Mouse (Mus musculus) spleen, postnatal 4 days (tissue): ENCODE measurements around the gene Hace1.
A peak's percentile ranks its signal among the peaks of the same experiment; 100 is the strongest.
"Not testable (repeated sequence)": the region's sequence is repeated elsewhere in the genome, so short reads cannot be mapped to it uniquely, and the experiment has no call there.

Experiments
- DNase-seq, 2 experiments: peaks; one replicate each; pipeline ENCODE4 v3.0.0; 2022; ENCODE audit warnings: low spot score in 2 of 2

The Hace1 gene

DNA sequence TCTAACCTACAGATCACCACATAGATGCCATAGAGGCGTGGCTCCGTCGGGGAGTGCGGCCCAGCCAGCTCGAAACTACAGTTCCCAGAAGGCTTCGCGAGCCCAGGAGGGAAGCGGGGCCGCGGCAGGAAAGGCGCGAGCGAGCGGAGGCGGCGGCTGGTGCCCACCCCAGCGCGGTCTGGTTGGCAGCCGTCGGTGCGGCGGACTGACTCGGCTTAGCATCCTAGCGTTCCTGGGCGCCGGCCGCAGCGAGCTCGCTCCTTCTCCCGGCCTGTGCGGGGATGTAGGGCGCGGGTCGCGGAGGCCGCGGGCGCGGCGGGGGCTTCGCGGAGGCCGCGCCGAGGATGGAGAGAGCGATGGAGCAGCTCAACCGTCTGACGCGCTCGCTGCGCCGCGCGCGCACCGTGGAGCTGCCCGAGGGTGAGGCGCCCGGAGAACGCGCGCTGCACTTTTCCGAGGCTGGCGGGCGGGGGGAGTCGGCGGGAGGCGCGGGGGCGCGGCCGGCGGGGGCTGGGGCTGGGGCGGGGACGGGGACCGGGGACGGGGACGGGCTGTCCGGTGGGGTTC lies at the start of gene Hace1:
Hace1 (plus strand) TSS at position 99 of the 567 bp plus-strand sequence.
- peak; percentile 86 to 93 for DNase-seq

DNA sequence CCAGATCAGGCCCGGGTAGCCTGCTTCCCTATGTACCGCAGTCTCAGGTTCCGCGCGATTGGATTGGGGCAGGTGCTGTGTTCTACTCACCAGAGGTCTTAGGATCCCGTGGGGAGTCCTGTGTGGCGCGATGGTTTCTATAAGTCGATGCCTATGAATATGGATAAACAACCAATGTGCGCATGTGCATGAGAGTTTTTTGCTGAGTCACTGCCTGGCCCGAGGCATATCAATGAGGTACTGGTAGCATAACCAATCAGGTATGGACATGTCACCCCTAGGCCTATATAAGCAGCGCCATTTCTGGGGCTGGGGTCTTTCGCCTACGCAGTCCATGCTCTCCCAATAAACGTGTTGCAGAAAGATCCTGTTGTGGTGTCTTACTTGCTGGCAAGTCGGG lies 40.3 kb upstream of the Hace1 start:
- DNase-seq: not testable (repeated sequence)

DNA sequence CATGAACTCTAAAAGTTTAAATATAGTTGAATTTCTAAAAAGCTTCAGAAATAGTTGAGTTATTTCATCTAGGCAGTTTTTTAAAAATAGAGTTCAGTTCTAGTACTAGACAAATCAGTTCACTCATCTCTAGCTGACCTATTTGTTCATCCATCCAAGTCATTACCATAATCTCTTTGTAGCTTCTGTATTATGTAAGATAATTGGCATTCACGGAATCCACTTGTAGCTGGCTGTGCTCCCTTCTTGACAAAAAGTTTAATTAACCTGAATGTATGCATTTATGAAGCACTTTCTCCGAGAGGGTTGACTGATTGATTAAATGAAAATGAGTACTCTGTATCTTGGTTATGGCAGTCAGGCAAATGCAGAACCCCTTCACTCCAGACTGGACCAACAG lies 34.9 kb upstream of the Hace1 start:
- no peak for DNase-seq

DNA sequence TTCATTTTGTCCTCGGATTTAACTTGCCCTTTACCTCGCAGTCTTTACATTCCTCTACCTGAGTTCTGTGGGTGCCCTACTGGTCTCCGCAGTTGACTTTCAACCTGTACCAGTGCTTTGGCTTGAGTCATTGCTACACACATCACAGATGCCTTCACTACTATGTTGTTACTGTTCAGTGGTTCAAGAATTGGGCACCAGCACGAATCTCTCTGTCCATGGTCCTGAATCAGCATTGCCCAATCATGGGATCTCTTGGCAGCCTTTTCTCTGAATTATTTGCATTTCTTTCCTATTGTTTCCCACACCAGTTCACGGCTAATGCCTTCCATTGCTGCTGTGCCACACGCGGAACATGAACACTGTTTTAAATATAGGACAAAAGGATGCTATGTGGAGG lies 30.8 kb upstream of the Hace1 start:
- DNase-seq: no peak

DNA sequence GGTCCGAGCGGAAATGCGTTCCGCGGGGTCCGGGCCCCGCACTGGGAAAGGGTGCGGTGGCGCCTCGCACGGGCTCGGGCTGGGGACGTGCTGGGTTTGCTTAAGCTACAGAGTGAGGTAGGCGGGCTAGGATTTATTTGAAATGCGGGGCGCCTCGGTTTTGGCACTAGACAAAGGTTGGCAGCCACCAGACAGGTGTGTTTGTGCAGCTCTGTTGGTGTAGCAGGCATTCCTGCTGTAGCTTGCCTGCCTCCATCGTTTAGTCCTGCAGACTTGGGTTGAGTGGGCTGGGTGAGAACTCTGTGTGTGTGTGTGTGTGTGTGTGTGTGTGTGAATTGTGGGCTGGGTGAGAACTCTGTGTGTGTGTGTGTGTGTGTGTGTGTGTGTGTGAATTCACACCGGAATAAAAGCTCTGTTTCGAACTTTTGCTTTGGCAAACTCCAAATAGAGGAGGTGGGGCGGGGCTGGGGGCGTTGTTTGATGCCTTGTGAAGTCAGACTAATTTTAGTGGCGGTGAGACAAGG lies 731 bp downstream of the Hace1 start:
- peak; percentile 52 to 81 for DNase-seq

DNA sequence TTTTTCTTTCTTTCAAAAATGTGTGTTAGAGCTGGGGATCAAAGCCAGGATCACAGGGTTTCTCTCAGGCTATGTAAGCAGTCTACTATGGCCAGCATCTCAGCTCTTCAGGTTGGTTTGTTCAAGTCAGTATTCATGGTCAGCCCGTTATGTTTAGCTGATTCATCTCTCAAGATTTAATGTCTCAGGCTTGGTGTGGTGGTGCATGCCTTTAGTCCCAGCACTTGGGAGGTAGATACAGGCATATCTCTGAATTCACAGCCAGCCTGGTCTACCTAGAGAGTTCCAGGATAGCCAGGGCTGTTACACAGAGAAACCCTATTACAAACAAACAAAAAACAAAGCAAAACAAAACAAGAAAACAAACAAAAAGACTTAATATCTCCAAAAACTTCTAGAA lies 5.7 kb downstream of the Hace1 start:
- peak in 1 of 2 experiments; percentile 25 for DNase-seq

DNA sequence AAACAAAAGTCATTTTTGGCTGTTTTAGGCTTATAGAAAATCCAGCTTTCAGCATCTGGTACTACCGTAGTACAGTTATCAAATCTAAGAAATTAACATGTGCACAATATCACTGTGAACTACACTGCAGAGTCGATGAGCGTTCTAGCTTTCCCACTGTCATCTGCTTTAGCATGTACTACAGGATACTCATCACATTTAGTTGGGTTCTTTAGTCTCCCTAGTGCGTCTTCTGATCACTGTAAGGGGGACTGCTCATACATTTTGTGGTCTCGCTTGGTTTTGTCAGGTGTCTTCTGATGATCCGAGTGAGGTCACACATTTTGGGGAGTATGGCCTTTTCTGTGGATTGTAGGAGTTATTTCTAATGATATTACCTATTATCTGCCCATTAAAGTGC lies 6.2 kb downstream of the Hace1 start:
- no peak for DNase-seq

DNA sequence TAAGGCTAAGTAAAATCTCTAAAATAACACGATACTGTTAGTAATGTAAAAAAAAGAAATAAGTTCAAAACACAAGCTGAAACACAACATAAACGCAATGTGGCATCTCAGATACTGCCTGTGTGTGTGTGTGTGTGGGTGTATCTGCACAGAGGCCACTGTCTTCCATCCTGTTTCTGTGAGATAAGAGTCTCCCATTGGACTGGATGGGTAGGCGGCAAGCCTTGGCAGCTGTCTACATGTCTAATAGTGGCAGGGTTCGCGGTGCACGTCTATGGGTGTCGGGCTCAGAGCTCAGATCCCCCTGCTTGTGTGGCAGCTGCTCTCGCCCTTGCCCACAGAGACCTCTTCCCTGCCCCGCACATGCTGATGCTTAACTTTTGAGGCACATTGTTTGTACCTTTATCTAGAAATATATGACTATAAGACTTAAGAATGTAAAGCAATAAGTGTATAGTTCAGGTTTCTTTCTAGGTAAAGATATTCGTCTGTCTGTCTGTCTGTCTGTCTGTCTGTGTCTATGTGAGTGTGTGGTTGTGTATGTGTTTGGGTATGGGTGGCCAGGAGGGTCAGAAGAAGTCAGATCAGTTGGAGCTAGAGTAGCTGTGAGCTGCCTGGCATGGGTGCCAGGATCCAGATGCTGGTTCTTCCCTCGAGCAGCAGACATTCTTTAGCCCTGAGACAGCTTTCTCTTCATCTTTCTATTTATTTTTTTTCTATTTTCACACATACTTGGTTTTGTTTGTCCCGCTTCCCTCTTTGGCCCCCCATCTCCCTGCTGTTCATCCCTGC lies 6.9 kb downstream of the Hace1 start:
- DNase-seq: peak; percentile 73 to 85

DNA sequence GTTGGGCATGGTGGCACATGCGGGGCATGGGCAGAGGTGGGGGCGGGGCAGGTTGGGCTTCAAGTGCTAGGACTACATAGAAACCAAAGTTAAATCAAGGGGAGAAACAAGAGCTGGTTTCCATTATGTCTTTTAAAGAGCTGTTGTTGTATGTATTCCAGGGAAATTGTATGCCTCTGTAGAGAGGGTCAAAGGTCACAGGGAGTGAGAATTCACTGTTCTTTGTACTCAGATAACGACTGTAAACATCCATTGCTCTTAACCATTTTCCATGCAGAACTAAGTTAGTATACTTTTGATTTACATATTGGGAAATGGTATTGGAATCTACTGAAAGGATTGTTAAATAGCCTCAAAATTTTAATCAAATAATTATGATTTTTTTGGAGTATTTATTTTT lies 28.2 kb downstream of the Hace1 start:
- no peak for DNase-seq

DNA sequence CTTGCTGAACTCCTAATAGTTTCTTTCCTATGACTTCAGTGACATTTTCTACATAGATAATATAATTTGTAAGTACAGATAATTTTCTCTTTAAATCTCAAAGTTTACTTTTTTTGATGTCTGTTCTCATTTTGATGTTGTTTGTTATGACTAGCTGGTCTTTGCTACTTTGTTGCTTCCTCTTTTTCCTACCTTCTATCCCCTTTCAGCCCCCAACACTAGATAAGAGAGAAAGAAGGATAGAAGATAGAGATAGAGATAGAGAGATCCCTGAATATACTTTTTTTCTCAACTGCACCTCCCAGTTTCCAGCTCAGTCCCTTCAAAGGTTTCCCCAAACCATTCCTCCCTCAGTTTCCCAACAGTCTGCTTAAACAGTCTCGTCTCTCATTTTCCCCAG lies 33.1 kb downstream of the Hace1 start:
- DNase-seq: no peak

DNA sequence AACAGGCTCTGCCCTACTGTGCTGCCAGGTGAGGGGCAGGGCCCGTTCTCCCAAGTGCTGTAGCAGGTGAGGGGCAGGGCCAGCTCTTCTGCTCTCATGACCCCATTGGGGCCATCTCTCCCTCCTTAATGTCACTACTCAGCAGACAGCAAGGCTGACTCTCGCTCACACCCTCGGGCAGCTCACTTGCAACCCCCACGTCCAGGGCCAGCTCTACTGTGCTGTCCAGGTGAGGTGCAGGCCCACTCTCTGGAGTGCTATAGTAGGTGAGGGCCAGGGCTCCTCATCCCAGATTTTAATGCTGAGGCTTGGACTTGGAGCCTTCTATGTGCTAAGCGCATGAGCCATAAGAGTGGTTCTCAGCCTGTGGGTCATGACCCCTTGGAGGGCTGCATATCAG lies 38.4 kb downstream of the Hace1 start:
- DNase-seq: no peak

DNA sequence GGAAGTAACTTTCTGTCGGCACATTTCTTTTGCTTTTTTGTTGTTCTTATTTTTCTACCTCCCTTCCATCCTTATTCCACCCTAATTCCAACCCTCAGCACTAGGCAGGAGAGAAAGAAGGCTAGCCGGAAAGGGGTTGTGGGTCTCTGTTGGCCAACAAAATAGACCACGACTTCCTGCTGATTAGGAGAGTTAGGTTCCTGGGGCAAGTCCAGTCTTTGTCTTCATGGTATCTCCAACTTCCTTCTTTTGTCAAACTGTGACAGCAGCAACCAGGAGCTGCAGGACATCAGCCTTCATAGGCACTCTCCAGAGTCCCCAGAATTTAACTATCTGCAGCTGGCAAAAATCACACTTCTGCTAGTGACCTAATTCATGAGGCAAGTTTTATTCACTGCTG lies 41.4 kb downstream of the Hace1 start:
- no peak for DNase-seq

DNA sequence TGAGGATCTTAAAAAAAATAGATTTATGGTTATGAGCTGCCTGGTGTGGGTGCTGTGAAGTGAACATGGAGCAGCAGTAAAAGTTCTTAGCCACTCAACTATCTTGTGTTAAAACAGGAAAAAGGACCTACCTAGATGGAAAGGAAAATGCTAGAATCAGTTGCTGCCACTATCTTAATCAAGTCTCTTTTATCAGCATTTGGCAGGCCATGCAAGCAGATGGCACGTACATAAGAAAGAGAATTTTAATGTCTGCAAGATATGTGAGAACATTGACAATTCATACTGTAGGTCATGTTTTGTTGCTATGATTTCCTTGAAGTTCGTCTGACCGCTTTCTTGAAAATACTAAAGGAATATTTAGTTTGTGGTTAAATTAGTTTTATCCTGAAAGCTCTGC lies 54.4 kb downstream of the Hace1 start:
- DNase-seq: no peak

DNA sequence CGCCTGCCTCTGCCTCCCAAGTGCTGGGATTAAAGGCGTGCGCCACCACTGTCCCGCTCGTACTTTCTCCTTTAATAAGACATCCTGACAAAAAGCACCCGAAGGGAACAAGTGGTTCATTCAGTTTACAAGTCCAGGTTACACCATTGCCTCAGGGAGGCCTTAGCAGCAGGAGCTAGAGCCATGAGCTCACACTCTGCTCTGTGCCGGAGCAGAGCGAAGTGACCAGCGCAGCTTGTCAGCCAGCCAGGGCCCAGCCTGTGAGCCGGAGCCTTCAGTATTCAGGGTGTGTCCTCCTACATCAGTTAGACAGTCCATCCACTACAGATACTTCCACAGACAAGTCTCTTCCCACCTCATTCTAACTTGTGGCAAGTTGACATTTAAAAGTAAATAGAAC lies 55.0 kb downstream of the Hace1 start:
- DNase-seq: no peak

DNA sequence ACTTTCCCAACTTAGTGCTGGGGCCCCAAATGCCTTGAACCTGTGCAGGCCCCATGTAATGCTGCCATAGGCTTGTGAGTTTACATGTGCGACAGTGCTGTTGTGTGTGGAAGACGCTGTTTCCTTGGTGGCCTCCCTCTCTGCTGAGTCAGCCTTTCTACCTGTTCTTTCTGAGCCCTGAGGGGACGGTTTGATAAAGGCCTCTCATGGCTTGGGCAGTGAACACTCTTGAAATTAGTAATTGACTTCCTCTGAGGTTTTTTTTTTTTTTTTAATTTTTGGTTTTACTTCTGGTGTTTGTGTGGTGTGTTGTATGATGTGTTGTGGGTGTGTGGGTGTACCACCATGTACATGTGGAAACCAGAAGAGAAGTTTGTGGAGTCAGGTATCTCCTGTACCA lies 57.6 kb downstream of the Hace1 start:
- DNase-seq: no peak

DNA sequence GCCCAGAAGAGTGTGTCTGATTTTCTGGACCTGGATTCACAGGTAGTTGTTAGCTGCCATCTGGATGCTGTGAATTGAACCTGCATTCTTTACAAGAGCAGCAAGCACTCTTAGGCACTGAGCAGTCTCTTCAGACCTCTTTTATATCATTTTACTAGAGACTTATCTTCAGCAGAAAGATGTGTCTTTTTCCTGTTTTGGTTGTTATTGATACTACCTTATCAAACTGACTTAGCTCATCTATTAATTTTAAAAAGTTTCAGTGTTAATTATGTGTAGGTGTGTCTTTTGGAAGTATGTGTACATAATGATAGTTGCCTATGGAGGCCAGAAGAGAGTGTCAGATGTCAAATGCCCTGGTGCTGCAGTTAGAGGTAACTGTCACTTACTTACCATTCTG lies 62.1 kb downstream of the Hace1 start:
- no peak for DNase-seq

DNA sequence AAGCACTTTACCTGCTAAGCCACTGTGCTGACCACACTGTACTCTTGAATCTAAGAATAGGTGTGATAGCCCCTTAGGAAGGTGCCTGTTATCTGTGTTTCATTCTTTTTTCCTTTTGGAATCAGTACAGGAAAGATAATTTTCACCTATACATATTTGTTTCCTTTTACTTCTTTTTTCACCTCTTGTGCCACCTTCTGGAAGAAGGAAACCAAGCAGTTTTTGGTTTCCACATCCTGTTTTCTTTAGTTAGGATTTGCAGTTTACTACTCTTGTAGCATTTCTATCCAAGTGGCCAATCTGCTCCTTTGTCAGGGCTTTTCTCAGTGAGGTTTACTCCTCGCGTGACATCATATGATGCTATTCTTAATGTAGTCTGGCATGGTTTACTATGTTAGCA lies 76.4 kb downstream of the Hace1 start:
- no peak for DNase-seq

DNA sequence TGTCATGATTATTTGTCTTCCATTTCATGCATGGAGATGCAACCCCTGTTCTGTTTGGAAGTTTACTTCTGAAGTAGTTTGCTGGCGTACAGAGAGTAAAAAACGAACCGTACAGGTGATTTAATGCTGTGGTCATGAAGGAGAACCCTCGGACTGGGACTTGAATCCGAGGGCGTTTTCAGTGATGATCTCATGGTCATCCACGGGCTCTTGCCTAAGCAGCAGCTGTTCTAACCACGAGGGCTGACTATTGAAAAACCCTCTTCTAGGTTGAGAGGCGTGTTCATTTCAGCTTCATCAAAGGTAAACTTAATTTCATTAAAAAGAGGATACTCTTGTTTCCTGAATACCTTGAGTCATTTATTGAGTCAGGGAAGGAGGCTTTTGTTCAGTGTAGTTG lies 84.4 kb downstream of the Hace1 start:
- DNase-seq: no peak

DNA sequence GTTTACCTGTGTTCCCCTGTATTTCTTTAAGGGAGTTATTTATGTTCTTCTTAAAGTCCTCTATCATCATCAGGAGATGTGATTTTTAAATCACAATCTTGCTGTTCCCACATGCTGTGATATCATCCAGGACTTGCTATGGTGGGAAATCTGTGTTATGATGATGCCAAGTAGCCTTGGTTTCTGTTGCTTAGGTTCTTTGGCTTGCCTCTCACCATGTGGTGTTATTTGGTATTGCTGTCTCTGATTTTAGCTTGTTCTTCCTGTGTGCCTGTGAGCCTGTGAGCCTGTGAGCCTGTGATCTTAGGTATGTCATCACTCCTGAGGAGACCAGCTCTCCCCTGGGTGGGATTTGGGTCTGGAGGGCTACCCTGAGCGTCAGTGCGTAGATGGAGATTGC lies 90.6 kb downstream of the Hace1 start:
- DNase-seq: no peak

DNA sequence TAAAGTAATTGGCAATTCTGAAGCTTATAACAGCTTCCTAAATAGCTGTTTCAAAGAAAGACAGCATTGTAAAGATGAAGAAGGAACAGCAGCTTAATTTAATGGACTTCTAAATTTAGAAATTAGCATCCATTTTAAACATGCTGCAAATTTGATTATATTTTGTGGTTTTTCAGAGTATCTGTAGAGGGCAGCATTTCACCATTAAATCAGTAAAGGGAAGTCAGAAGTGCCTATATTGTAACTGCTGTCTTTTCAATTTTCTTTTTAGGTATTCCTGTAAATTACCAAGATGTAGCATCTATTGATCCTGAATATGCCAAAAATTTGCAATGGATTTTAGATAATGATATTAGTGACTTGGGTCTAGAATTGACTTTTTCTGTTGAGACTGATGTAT lies 99.2 kb downstream of the Hace1 start:
- DNase-seq: no peak

DNA sequence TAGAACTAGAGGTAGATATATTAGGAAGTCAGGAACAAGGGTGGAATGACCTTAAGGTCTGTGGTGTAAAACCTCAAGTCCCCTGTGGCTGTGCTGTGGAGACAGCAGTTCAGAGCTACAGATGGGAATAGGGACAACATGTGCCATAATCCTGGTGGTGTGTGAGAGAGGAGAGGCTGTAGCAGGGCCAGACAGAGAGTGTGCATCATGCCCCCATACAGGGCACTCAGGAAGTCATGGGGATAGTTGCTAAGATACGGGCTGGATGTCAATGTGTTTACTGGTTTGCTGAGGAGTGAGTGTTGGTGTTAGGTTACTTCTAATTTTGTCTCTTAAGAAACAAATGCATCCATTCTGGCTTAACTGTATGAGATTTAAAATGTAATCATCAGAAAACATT lies 108.6 kb downstream of the Hace1 start:
- no peak for DNase-seq

DNA sequence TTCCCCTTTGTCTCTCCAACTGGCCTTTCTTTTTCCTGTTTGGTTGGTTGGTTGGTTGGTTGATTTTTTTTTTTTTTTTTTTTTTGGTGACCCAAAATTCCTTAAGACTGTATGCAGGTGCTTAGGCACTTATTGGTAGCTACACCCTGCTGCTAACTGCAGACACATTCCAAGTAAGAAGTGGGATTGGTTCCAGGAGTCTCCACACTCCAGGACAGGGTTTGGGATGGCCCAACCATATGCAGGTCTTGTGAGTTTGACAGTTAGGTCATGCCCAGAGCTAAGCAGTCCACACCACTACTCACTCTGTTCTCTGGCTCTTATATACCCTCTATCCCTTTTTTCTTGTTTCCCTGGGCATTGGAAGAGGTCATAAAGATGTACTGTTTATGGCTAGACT lies 117.3 kb downstream of the Hace1 start:
- no peak for DNase-seq

DNA sequence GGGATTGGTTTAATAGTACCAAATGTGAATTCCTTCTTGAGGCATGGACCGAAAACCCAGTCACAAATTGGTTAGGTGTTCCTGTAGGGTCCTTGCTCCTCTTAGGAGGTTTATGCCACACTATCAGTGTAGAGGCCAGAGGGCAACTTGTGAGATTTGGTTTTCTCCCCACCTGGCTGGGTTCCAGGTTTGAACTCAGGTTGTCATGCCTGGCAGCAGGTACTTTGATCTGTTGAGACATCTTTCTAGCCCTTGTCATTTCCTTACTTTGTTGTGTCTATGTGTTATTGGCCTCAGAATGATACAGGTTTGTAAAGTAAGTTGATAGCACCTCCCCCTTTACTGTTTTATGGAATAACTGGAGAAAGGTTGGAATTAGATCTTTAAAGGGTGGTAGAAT lies 117.9 kb downstream of the Hace1 start:
- no peak for DNase-seq

DNA sequence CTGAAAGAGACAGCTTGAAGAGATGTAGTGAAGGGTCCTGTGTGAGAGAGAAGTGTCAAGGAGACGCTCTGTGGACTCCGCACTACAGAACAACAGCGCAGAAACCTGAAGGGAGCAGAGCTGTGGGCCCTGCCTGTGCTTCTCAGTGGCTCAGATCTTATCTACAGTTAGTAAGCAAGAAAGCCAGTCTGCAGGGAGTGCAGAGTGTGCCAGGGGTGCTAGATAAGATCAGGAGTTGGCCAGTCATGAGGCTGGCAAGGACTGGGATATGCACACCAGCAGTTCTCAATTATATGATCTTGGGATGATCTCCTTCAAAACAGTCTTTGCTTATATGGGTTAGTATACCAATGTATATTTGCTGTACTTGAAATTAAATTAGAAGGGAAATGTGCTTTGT lies 121.3 kb downstream of the Hace1 start:
- DNase-seq: no peak
